Mouse (Mus musculus) lung, adult 2 months (tissue): ENCODE measurements around the gene Olfr945.

Experiments
- CTCF ChIP-seq: fragments of 200-500 bp; IDR thresholded peaks from 2 replicates; pipeline ENCODE4 v1.5.1; 2011; ENCODE audit warnings: mild to moderate bottlenecking, low read length, control low read depth; ENCODE audit not compliant: insufficient read depth
- POLR2A ChIP-seq: fragments of 200-500 bp; IDR thresholded peaks from 2 replicates; pipeline ENCODE4 v1.6.1; 2011; ENCODE audit warnings: low read depth, mild to moderate bottlenecking, control low read depth, low read length, borderline replicate concordance; ENCODE audit errors: extremely low read depth

- TF ChIP-seq CTCF = no peak
- TF ChIP-seq POLR2A = no peak
These were observed 26.7 kb downstream of the Olfr945 start, which contains the start of gene Olfr1537 for GRCm38 (mm10) chr9:39249894-39250293.
